Mouse (Mus musculus) stomach, embryonic 14.5 days (tissue): Measurements from ENCODE around the gene Zfp992. TPM values are rescaled to one million over a fixed set of nuclear protein-coding genes. Genes with fewer than 3 reads are reported as not detected.
"Not testable (repeated sequence)": the region's sequence is repeated elsewhere in the genome, so short reads cannot be mapped to it uniquely, and the experiment has no call there.

Experiments used
- ATAC-seq: fragments of 200-750 bp; cut with Nextera tagmentation; 2 replicates; pipeline ENCODE4 v1.8.0; 2017; ENCODE audit warnings: low read depth, moderate TSS enrichment; ENCODE audit not compliant: insufficient number of reproducible peaks, insufficient read depth, low FRiP score
- H3K27ac ChIP-seq: fragments of 300-500 bp; sonication (generic); 2 replicates; pipeline ENCODE4 v1.5.1; 2014; ENCODE audit warnings: mild to moderate bottlenecking, low read length, moderate library complexity, mixed read lengths
- H3K27me3 ChIP-seq: fragments of 300-500 bp; sonication (generic); 2 replicates; pipeline ENCODE4 v1.6.1; 2014; ENCODE audit warnings: low read length, control low read depth, mixed read lengths; ENCODE audit not compliant: control insufficient read depth, insufficient read depth
- H3K36me3 ChIP-seq: fragments of 300-500 bp; sonication (generic); 2 replicates; pipeline ENCODE4 v1.6.1; 2014; ENCODE audit warnings: mild to moderate bottlenecking, control low read depth, low read length, moderate library complexity, mixed read lengths; ENCODE audit not compliant: control insufficient read depth, insufficient read depth
- H3K4me1 ChIP-seq: fragments of 300-500 bp; sonication (generic); 2 replicates; pipeline ENCODE4 v1.6.1; 2014; ENCODE audit warnings: low read length, control low read depth, mixed read lengths; ENCODE audit not compliant: control insufficient read depth, insufficient read depth
- H3K4me2 ChIP-seq: fragments of 300-500 bp; sonication (generic); replicated peaks from 2 replicates; pipeline ENCODE4 v1.6.1; 2014; ENCODE audit warnings: low read depth, low read length, control low read depth
- H3K4me3 ChIP-seq: fragments of 300-500 bp; sonication (generic); 2 replicates; pipeline ENCODE4 v1.5.1; 2014; ENCODE audit warnings: low read depth, low read length, control low read depth
- H3K9ac ChIP-seq: fragments of 300-500 bp; sonication (generic); replicated peaks from 2 replicates; pipeline ENCODE4 v1.6.1; 2014; ENCODE audit warnings: low read depth, mild to moderate bottlenecking, control low read depth, low read length, moderate library complexity, mixed read lengths
- H3K9me3 ChIP-seq: fragments of 300-500 bp; sonication (generic); 2 replicates; pipeline ENCODE4 v1.6.1; 2016; ENCODE audit warnings: low read depth, low read length, control low read depth; ENCODE audit not compliant: control insufficient read depth
- WGBS: fragments of 180-500 bp; shearing (Covaris S2); extraction: QIAGEN DNeasy Blood & Tissue Kit; methylation state at CpG from one replicate; pipeline ENCODE4 v1.1.7; 2014; 5-methylcytosine and 5-hydroxymethylcytosine counted together
- polyA plus RNA-seq: library from polyadenylated mRNA; unstranded; fragments of >200 nt; fragmentation: Nextera tagmentation; extraction: Ambion mirVana; gene quantifications from 2 replicates; pipeline ENCODE4 v1.2.1, GENCODE M21; 2014

Gene Zfp992
- polyA plus RNA-seq, 1 experiment from 2014 or later: 5.1 TPM

DNA sequence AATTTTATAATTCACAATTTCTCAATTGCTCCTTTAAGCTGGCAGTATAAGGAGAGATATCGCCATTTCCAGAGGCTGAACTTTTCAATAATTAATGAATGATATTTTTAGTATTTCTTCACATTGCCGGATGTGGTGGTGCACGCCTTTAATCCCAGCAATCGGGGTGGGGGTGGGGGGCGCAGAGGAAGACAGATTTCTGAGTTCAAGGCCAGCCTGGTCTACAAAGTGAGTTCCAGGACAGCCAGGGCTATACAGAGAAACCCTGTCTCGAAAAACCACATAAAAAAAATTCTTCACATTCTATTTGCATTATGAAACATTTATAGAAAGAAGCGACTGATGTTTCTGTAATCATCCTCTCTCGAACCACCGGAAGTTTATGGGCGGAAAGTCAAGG, 33.7 kb downstream of the Zfp992 start:
- WGBS: 86% methylated on average over 10 of the region's 10 CpGs
- H3K9ac ChIP-seq, H3K36me3 ChIP-seq, ATAC-seq, H3K4me3 ChIP-seq, H3K27ac ChIP-seq, H3K4me1 ChIP-seq, H3K4me2 ChIP-seq, H3K27me3 ChIP-seq: not testable (repeated sequence)
- peaks cover 50% of the 10 kb centered on the region for H3K9me3 ChIP-seq

DNA sequence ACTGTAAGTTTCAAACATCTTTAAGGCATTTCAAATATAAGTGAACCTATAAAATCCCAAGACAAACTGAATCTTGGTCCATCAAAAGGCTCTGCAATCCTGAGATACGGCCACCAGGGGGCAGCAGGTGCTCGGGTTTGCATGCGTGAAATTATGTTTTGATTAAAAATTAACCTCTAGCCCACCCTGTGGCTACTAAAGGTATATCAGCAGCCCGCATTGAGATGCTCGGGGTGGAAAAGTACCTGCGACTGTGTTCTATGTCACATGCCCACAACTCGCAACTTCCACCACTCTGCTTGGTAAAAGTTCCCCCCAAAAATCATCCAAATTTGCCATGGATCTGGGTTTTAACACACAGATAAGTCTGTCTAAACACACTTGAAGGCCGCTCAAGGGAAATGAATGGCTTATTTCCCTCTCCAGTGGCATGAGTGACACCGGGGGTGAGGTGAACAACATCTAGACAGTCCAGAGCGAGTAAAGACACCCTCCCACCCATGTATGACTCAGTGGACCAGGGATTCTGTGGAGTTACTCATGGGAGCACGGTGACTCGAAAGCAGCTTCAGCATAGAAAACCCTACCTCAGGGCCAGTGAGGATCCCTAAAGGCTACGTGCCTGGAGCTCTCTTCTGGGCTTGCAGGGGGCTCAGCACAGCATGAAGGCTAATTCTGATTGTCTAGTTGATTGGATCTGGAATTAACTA, 34.9 kb downstream of the Zfp992 start:
- peak; percentile 50 for ATAC-seq
- H3K27me3 ChIP-seq, H3K36me3 ChIP-seq, H3K4me2 ChIP-seq, H3K4me3 ChIP-seq, H3K4me1 ChIP-seq, H3K27ac ChIP-seq, H3K9ac ChIP-seq: not testable (repeated sequence)
- WGBS: 71% methylated on average over 13 of the region's 13 CpGs
- H3K9me3 ChIP-seq: peaks cover 42% of the 10 kb centered on the region

DNA sequence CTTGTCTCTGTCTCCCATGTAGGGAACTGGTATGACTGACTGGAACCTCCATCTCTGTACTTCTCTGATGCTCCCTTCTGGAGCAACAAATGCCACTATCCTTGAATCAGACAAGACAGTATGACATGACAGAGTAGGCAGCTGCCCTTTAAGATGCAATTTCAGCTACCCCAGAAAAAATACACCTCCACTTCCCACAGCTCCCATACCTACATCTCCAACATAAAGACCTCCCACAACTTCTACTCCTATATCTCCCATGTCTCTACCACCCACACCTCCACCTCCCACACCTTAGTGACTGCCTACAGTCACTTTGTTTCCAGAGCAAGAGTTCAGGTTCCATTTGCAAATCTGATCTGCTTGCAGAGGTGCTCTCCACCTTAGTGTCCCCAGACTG, 35.9 kb downstream of the Zfp992 start:
- H3K9me3 ChIP-seq: peaks cover 42% of the 10 kb centered on the region
- H3K27me3 ChIP-seq, H3K4me1 ChIP-seq, ATAC-seq, H3K4me2 ChIP-seq, H3K4me3 ChIP-seq, H3K27ac ChIP-seq, H3K9ac ChIP-seq, H3K36me3 ChIP-seq: not testable (repeated sequence)

DNA sequence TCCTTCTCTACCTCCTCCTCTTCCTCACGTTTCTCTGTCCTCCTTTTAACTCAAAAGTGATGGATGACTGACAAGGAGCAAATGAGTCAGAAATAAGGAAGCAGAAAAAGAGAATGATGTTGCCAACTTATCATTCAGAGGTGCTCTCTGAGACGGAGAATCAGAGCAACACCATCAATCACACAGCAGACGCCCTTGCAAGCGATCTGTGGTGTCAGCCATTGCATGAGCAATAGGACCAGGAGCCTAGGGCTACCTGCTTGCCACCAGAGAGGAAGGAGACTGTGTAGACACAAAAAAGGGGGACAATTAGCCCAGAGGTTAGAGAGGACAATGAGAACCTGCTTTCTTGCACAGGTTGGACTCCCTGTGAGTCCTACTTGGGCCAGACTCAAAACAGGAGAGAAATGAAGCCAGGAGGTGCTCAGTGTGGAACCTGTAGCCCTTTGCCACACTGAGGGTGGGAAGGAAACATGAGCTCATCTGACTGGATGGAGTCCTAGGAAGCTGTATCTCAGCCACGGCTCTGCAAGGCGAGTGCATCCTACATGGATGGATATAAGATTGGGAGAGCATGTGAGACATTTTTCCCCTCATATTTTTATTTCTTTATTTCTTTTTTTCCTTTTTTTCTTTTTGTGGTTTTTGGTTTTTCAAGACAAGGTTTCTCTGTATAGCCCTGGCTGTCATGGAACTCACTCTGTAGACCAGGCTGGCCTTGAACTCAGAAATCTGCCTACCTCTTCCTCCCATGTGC, 36.5 kb downstream of the Zfp992 start:
- not testable (repeated sequence) for H3K27me3 ChIP-seq, H3K36me3 ChIP-seq, H3K9ac ChIP-seq, H3K4me3 ChIP-seq, H3K27ac ChIP-seq, H3K4me2 ChIP-seq, ATAC-seq, H3K4me1 ChIP-seq
- 67% methylated on average over 6 of the region's 6 CpGs for WGBS
- H3K9me3 ChIP-seq: peaks cover 40% of the 10 kb centered on the region

DNA sequence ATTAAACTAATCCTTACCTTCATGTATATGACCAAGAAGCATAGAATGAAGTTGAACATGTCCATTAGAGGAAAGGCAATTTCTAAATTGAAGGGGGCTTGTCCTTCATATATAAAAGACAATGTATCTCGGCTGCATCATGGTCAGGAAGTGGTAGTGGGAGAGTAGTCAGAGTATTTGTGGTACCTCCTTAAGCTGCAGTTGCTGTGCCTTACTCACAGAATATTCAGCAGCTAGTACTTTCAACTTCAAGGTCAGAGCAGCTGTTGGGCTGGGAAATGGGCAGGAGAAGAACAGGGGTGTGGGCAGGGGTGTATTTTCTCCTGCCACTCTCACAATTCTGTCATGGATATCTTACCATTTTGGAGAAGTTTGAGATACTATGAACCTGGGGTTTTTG, 37.9 kb downstream of the Zfp992 start:
- ATAC-seq: peak; percentile 19; the same call in 1 of the 2 replicates
- H3K4me3 ChIP-seq, H3K27ac ChIP-seq, H3K4me1 ChIP-seq, H3K4me2 ChIP-seq, H3K9ac ChIP-seq, H3K36me3 ChIP-seq, H3K27me3 ChIP-seq: not testable (repeated sequence)
- WGBS: 66% methylated on average over 1 of the region's 1 CpGs
- peaks cover 36% of the 10 kb centered on the region for H3K9me3 ChIP-seq

DNA sequence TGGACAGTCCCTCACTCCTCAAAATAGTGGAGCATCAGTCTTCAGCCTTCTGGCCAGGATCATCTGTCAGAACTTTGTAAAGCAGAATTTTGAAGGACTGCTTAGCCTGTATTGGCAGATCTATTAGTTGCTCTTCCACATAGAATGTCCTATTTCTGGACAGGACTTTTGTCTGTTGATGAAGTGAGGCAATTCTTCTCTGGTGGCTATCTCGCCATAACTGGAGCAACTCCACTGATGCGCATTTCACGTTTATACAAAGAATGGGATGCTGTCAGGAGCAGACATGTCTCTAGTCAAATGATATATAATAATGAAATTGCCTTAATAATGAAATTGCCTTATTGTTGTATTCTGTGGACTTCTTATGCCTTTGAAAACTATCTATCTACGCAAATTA, 40.4 kb downstream of the Zfp992 start:
- not testable (repeated sequence) for H3K4me3 ChIP-seq, H3K36me3 ChIP-seq, H3K9ac ChIP-seq, H3K27me3 ChIP-seq, H3K27ac ChIP-seq, ATAC-seq, H3K4me1 ChIP-seq, H3K4me2 ChIP-seq
- peaks cover 31% of the 10 kb centered on the region for H3K9me3 ChIP-seq
- 74% methylated on average over 4 of the region's 4 CpGs for WGBS

DNA sequence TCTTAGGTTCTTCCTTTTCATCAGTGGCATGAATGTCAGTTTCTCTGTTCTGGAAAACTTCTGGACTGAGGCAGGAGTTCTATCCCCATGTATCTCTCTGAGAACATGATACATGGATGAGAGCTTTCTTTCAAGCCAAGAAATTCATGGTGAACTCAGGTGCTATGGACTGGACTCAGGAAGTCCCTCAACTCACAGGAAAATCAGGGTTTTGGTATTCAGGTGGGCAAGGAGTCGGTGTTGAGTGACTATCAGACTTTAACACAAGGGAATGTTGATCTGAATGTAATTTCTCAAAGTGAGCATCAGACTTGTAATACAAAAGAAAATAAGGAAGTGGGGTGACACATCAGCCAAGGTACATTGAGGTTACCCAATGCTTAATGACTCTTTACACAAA, 43.2 kb downstream of the Zfp992 start:
- not testable (repeated sequence) for H3K4me1 ChIP-seq, H3K9ac ChIP-seq, H3K36me3 ChIP-seq, H3K27ac ChIP-seq, H3K4me2 ChIP-seq, H3K27me3 ChIP-seq, ATAC-seq, H3K4me3 ChIP-seq
- 79% methylated on average over 1 of the region's 1 CpGs for WGBS
- peaks cover 31% of the 10 kb centered on the region for H3K9me3 ChIP-seq

DNA sequence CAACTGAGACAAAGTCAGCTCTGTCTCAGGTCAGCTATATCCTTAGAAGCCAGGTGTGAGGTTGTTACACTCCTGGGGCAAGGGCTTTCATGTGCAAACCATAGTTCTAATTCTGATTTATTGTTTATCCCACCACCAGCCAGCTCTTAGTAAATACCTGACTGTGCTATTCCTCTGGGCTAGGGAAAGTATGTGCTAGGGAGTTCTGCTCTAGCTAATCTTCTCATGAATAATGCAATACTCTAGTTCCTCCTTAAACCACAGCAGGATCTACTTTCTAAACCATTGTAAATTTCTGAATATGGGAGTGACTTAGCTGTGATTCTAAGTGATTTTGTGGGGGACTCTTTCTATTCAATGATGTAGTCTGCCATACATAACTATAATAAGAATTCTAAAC, 43.6 kb downstream of the Zfp992 start:
- no peak for ATAC-seq
- H3K9me3 ChIP-seq: peaks cover 32% of the 10 kb centered on the region
- no peak overlapping the region for H3K4me2 ChIP-seq
- H3K36me3 ChIP-seq: no peaks in the 10 kb centered on the region
- no peak overlapping the region for H3K4me3 ChIP-seq
- no peaks in the 10 kb centered on the region for H3K27me3 ChIP-seq
- no peaks in the 10 kb centered on the region for H3K4me1 ChIP-seq
- no peak overlapping the region for H3K27ac ChIP-seq
- H3K9ac ChIP-seq: no peak overlapping the region

DNA sequence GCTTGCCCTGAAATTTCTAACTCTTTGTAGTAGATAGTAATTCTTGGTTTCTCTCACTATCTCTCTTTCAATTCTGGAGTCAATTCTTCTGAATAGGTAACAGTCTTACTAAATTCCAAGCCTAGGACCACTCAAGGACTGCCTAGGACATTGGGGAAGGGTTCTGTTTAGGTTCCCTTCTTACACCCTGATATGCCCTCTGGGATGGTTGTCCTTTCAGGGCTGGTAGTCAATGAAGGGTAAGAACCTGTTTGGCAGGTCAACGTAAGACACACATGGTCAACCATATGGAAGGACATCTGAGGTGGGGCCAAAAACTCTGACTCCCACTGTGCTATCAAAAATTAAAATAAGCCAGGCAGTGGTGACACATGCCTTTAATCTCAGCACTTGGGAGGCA, 44.0 kb downstream of the Zfp992 start:
- no peak overlapping the region for H3K4me2 ChIP-seq
- ATAC-seq: no peak
- 48% methylated on average over 1 of the region's 1 CpGs for WGBS
- no peak overlapping the region for H3K4me3 ChIP-seq
- no peak overlapping the region for H3K27ac ChIP-seq
- H3K27me3 ChIP-seq: no peaks in the 10 kb centered on the region
- peaks cover 36% of the 10 kb centered on the region for H3K9me3 ChIP-seq
- H3K9ac ChIP-seq: no peak overlapping the region
- no peaks in the 10 kb centered on the region for H3K4me1 ChIP-seq
- H3K36me3 ChIP-seq: no peaks in the 10 kb centered on the region
